Mouse (Mus musculus) thymus, adult 2 months (tissue): ENCODE data around the gene Sema4b. TPM values are rescaled to one million over a fixed set of nuclear protein-coding genes. Genes with fewer than 3 reads are reported as not detected.

Source experiments
- DNase-seq: peaks from one replicate; pipeline ENCODE4 v3.0.0; 2021
- H3K27ac ChIP-seq: fragments of 200-500 bp; 2 replicates; pipeline ENCODE4 v1.5.1; 2012; ENCODE audit warnings: low read length, control low read depth; ENCODE audit not compliant: control insufficient read depth, insufficient read depth
- H3K27me3 ChIP-seq: fragments of 200-500 bp; 2 replicates; pipeline ENCODE4 v1.6.1; 2012; ENCODE audit warnings: mild to moderate bottlenecking, low read length, moderate library complexity, mixed read lengths; ENCODE audit not compliant: control insufficient read depth, insufficient read depth
- H3K36me3 ChIP-seq: fragments of 200-500 bp; 2 replicates; pipeline ENCODE4 v1.6.1; 2012; ENCODE audit warnings: mild to moderate bottlenecking, low read length, moderate library complexity; ENCODE audit not compliant: control insufficient read depth, insufficient read depth
- H3K4me1 ChIP-seq: fragments of 200-500 bp; replicated peaks from 2 replicates; pipeline ENCODE4 v1.6.1; 2012; ENCODE audit warnings: low read length; ENCODE audit not compliant: control insufficient read depth, insufficient read depth
- H3K4me3 ChIP-seq: fragments of 200-500 bp; 2 replicates; pipeline ENCODE4 v1.5.1; 2012; ENCODE audit warnings: mild to moderate bottlenecking, low read length, control low read depth, moderate library complexity; ENCODE audit not compliant: control insufficient read depth, insufficient read depth
- CTCF ChIP-seq: fragments of 200-500 bp; IDR thresholded peaks from 2 replicates; pipeline ENCODE4 v1.5.1; 2012; ENCODE audit warnings: mild to moderate bottlenecking, control low read depth, low read length, moderate library complexity, borderline replicate concordance; ENCODE audit not compliant: control insufficient read depth, poor library complexity, insufficient read depth; ENCODE audit errors: extremely low read depth
- POLR2A ChIP-seq: fragments of 200-500 bp; IDR thresholded peaks from 2 replicates; pipeline ENCODE4 v1.6.1; 2012; ENCODE audit warnings: mild to moderate bottlenecking, low read length, control low read depth, moderate library complexity; ENCODE audit not compliant: control insufficient read depth, poor library complexity, insufficient read depth; ENCODE audit errors: extremely low read depth
- WGBS: fragments of 180-500 bp; shearing (Covaris S2); methylation state at CpG from one replicate; pipeline ENCODE4 v1.1.7; 2018; 5-methylcytosine and 5-hydroxymethylcytosine counted together
- polyA plus RNA-seq: library from polyadenylated mRNA; depleted of rRNA; stranded (reverse); fragments of >200 nt; gene quantifications from 2 replicates; pipeline ENCODE4 v1.2.3, GENCODE M21; 2012

The Sema4b gene
- polyA plus RNA-seq, 1 experiment: 37.4 TPM

- Histone ChIP-seq H3K27ac (no peak overlapping the region; the same call in 1 of the 2 replicates), H3K4me3 (peak overlapping the region; percentile 97), H3K27me3 (no peaks in the 10 kb centered on the region), H3K36me3 (no peaks in the 10 kb centered on the region), H3K4me1 (peaks cover 57% of the 10 kb centered on the region)
- 19% methylated on average over 6 of the region's 6 CpGs for WGBS
- TF ChIP-seq CTCF (no peak), POLR2A (no peak)
- no peak for DNase-seq
These were observed 12.6 kb downstream of the Sema4b start for GRCm38 (mm10) chr7:80199286-80199685.

GRCm38 (mm10) chr7:80199851-80200587, 13.4 kb downstream of the Sema4b start:
- no peaks in the 10 kb centered on the region for H3K36me3 ChIP-seq
- no peak overlapping the region for H3K4me3 ChIP-seq
- no peaks in the 10 kb centered on the region for H3K27me3 ChIP-seq
- TF ChIP-seq CTCF: no peak
- no peak for TF ChIP-seq POLR2A
- DNase-seq: no peak
- WGBS: 89% methylated on average over 11 of the region's 11 CpGs
- H3K27ac ChIP-seq: no peak overlapping the region
- peaks cover 58% of the 10 kb centered on the region for H3K4me1 ChIP-seq

GRCm38 (mm10) chr7:80200588-80200945, 13.9 kb downstream of the Sema4b start:
- no peak for DNase-seq
- Histone ChIP-seq H3K27me3 (no peaks in the 10 kb centered on the region), H3K36me3 (no peaks in the 10 kb centered on the region), H3K4me3 (no peak overlapping the region), H3K27ac (no peak overlapping the region), H3K4me1 (peaks cover 62% of the 10 kb centered on the region)
- TF ChIP-seq CTCF: no peak
- WGBS: 96% methylated on average over 6 of the region's 6 CpGs

DNA sequence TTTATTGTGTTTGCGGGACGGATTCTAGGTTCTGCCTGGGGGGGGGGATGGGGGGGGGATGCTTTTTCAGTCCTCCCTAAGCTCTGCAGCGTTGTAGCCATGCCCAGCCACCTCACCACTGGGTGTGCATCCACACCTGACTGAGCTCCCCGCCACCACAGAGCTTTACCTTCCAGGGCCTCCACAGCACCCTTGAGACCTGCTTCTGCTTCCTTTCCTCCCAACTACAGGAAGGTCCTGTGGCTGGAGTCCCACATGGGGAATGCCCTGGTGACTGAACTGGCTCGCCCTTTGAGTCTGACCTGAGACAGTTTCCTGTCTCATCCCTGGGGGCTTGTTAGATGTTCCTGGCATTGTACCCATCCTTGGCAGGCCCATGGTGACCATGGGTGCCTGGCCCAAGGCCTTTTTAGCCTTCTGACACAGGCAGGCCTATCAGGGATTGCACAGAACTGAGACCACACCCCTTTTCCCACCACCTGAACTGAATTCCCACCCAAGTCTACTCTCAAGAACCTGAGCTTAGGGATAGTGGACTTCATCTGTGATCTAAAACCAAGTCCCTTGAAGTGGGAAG, 14.4 kb downstream of the Sema4b start:
- H3K36me3 ChIP-seq: no peaks in the 10 kb centered on the region
- no peak overlapping the region for H3K27ac ChIP-seq
- H3K4me3 ChIP-seq: no peak overlapping the region
- peaks cover 67% of the 10 kb centered on the region for H3K4me1 ChIP-seq
- 84% methylated on average over 5 of the region's 5 CpGs for WGBS
- TF ChIP-seq CTCF: no peak
- no peak for TF ChIP-seq POLR2A
- DNase-seq: no peak
- H3K27me3 ChIP-seq: no peaks in the 10 kb centered on the region

DNA sequence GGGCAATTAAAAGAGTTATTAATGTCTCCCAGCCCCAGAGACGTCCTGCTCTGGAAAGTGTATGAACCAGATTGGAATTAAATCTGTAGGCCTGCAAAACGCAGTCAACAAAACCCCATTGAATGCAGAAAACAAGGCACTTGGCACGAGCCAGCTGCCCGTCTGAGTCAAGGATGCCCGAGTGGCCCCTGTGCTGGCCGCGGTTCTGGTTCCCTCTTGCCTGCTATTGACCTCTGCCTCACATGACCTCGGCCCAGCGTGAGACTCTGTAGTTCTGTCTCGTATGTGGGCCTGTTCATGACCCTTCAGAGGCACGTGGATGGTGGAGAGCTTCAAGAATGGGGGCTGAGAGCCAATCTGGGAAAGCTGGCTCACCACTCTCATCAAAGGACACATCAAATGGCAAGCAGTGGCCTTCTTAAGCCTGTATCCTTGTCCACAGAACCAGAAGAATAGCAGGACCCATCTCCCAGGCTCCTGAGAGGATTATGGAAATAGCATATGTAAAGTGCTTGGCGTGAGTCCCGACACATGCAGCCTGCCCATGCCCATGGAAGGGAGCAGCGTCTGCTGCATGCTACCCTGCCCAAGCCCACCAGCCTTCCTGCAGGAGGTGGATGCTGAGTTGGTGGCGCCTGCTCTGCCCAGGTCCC, 15.4 kb downstream of the Sema4b start:
- H3K36me3 ChIP-seq: no peaks in the 10 kb centered on the region
- no peaks in the 10 kb centered on the region for H3K27me3 ChIP-seq
- peaks cover 76% of the 10 kb centered on the region for H3K4me1 ChIP-seq
- no peak overlapping the region for H3K4me3 ChIP-seq
- WGBS: 96% methylated on average over 15 of the region's 15 CpGs
- no peak overlapping the region for H3K27ac ChIP-seq
- no peak for DNase-seq
- TF ChIP-seq CTCF (no peak), POLR2A (no peak)

DNA sequence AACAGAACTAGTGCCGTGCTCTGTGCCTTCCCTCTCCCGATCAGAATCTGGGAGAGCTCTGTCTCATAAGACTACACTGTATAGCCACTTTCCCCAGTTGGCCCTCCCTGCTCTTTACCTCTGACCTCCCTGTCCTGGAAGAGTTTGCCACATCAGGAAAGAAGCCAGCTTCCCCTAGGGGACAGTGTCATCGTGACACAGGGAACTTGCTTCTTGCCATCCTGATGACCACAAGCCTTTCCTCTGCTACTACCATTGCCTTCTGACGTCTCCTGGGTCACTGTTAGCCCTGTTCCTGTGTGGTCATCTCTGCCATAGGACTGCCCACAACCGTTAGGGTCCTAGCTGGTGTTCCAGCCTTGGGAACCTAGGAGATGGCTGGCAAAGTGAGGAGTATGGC, 16.3 kb downstream of the Sema4b start:
- DNase-seq: no peak
- H3K4me3 ChIP-seq: no peak overlapping the region
- WGBS: 76% methylated on average over 5 of the region's 5 CpGs
- no peaks in the 10 kb centered on the region for H3K36me3 ChIP-seq
- H3K4me1 ChIP-seq: peaks cover 79% of the 10 kb centered on the region
- no peak overlapping the region for H3K27ac ChIP-seq
- no peak for TF ChIP-seq POLR2A
- TF ChIP-seq CTCF: no peak
- H3K27me3 ChIP-seq: no peaks in the 10 kb centered on the region

DNA sequence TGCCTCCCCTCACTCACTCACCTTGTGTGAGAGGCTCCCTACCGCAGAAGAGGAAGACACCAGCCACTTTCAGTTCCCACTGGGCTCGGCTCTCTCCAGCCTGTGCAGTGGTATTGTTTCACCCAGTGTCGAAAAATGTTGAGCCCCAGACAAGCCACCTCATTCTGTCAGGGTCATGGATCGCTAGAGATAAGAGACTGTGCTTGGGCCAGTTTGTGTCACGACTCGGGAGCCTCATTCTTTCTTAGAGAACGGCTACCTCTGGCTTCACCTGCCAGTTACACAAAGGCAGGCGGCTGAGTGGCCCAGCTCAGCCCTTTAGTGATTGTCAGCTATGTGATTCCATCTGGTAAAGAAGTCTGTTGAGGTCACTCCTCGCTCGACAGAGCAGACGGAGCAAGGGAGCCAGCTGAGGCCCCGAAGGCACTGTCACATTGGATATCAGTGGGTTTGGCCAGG, 17.0 kb downstream of the Sema4b start:
- Histone ChIP-seq H3K36me3 (no peaks in the 10 kb centered on the region), H3K27ac (no peak overlapping the region), H3K27me3 (no peaks in the 10 kb centered on the region), H3K4me1 (peaks cover 86% of the 10 kb centered on the region), H3K4me3 (no peak overlapping the region)
- DNase-seq: no peak
- TF ChIP-seq CTCF: no peak
- TF ChIP-seq POLR2A: no peak
- WGBS: 26% methylated on average over 12 of the region's 12 CpGs
